Mouse (Mus musculus): ENCODE results near the gene Onecut1. TPM values are rescaled to one million over a fixed set of nuclear protein-coding genes. Genes with fewer than 3 reads are reported as not detected.

Gene Onecut1
- not detected for total RNA-seq (2021)
- long read RNA-seq, experiment 1, result 0 reads
- long read RNA-seq, experiment 2, result 0 reads

- intact Hi-C loops (cut with DNase I), result loop anchor here (10.0 kb wide), 1 partner anchor 327 kb away; no protein-coding TSS in a partner anchor
- no peak for DNase-seq
These were observed at the start of gene Onecut1 for GRCm38 (mm10) chr9:74861561-74861980. Gene Onecut1 (plus strand): TSS chr9:74861921.

GRCm38 (mm10) chr9:74819736-74820511 lies 41.8 kb upstream of the Onecut1 start:
- DNase-seq, result no peak
- intact Hi-C loops (cut with DNase I), result no loop called here

GRCm38 (mm10) chr9:74825102-74825501 lies 36.6 kb upstream of the Onecut1 start:
- intact Hi-C loops (cut with DNase I), result no loop called here
- no peak for DNase-seq

- no peak for DNase-seq
- intact Hi-C loops (cut with DNase I), result no loop called here
These were observed 32.5 kb upstream of the Onecut1 start for GRCm38 (mm10) chr9:74829206-74829605.

GRCm38 (mm10) chr9:74842890-74843289 lies 18.8 kb upstream of the Onecut1 start:
- intact Hi-C loops (cut with DNase I), result no loop called here

GRCm38 (mm10) chr9:74846867-74847830 lies 14.6 kb upstream of the Onecut1 start:
- no peak for DNase-seq
- intact Hi-C loops (cut with DNase I), result no loop called here

More at GRCm38 (mm10) chr9:74842890-74843289, 18.8 kb upstream of the Onecut1 start:
- no peak for DNase-seq

- intact Hi-C loops (cut with DNase I), result no loop called here
- no peak for DNase-seq
These were observed 13.1 kb upstream of the Onecut1 start for GRCm38 (mm10) chr9:74848411-74849194.

GRCm38 (mm10) chr9:74849195-74849978 lies 12.3 kb upstream of the Onecut1 start:
- no peak for DNase-seq
- intact Hi-C loops (cut with DNase I), result no loop called here

GRCm38 (mm10) chr9:74849979-74850780 lies 11.5 kb upstream of the Onecut1 start:
- no peak for DNase-seq
- intact Hi-C loops (cut with DNase I), result no loop called here

GRCm38 (mm10) chr9:74850781-74851145 lies 11.0 kb upstream of the Onecut1 start:
- intact Hi-C loops (cut with DNase I), result no loop called here
- no peak for DNase-seq

- DNase-seq, result no peak
- intact Hi-C loops (cut with DNase I), result no loop called here
These were observed 10.1 kb upstream of the Onecut1 start for GRCm38 (mm10) chr9:74851601-74852000.

- no peak for DNase-seq
- intact Hi-C loops (cut with DNase I), result no loop called here
These were observed 9.4 kb upstream of the Onecut1 start for GRCm38 (mm10) chr9:74852361-74852760.

- no peak for DNase-seq
- intact Hi-C loops (cut with DNase I), result no loop called here
These were observed 8.3 kb upstream of the Onecut1 start for GRCm38 (mm10) chr9:74853191-74854072.

GRCm38 (mm10) chr9:74854073-74854591 lies 7.6 kb upstream of the Onecut1 start:
- intact Hi-C loops (cut with DNase I), result no loop called here
- DNase-seq, result no peak

GRCm38 (mm10) chr9:74855446-74855845 lies 6.3 kb upstream of the Onecut1 start:
- DNase-seq, result no peak
- intact Hi-C loops (cut with DNase I), result no loop called here

- intact Hi-C loops (cut with DNase I), result no loop called here
- no peak for DNase-seq
These were observed 4.9 kb upstream of the Onecut1 start for GRCm38 (mm10) chr9:74856578-74857507.

GRCm38 (mm10) chr9:74857508-74857840 lies 4.2 kb upstream of the Onecut1 start:
- no peak for DNase-seq
- intact Hi-C loops (cut with DNase I), result no loop called here
